Mouse (Mus musculus): Measurements from ENCODE around the gene Rph3al.

- TF ChIP-seq CTCF (conservative IDR thresholded peaks at IDR 0.05; ENCODE audit: insufficient read depth, insufficient read length, low read depth, low read length) (peak; percentile 69), POLR2A (IDR thresholded peaks at IDR 0.05; ENCODE audit: low read depth, low read length) (no peak)
These were observed 34.7 kb downstream of the Rph3al start for GRCm38 (mm10) chr11:75903486-75903885.
